Mouse (Mus musculus) forebrain, embryonic 14.5 days (tissue): ENCODE measurements around the gene Tmed9. TPM values are rescaled to one million over a fixed set of nuclear protein-coding genes. Genes with fewer than 3 reads are reported as not detected.
"Not testable (repeated sequence)": the region's sequence is repeated elsewhere in the genome, so short reads cannot be mapped to it uniquely, and the experiment has no call there.

Experiments used
- ATAC-seq: fragments of 200-750 bp; cut with Nextera tagmentation; 2 replicates; pipeline ENCODE4 v1.8.0; 2017; ENCODE audit warnings: mild to moderate bottlenecking, moderate library complexity
- DNase-seq: peaks from one replicate; pipeline ENCODE4 v3.0.0-alpha.2; 2015; ENCODE audit warnings: low spot score
- H3K27ac ChIP-seq: fragments of 300-500 bp; sonication (generic); 2 replicates; pipeline ENCODE4 v1.5.1; 2014; ENCODE audit warnings: low read depth, mild to moderate bottlenecking, control low read depth, low read length, moderate library complexity
- H3K27me3 ChIP-seq: fragments of 300-500 bp; sonication (generic); replicated peaks from 2 replicates; pipeline ENCODE4 v1.6.1; 2014; ENCODE audit warnings: low read length, control low read depth, mixed read lengths; ENCODE audit not compliant: control insufficient read depth, insufficient read depth
- H3K36me3 ChIP-seq: fragments of 300-500 bp; sonication (generic); 2 replicates; pipeline ENCODE4 v1.6.1; 2014; ENCODE audit warnings: low read length, control low read depth; ENCODE audit not compliant: control insufficient read depth, insufficient read depth
- H3K4me1 ChIP-seq: fragments of 300-500 bp; sonication (generic); 2 replicates; pipeline ENCODE4 v1.6.1; 2014; ENCODE audit warnings: antibody characterized with exemption, low read length, control low read depth; ENCODE audit not compliant: control insufficient read depth, insufficient read depth
- H3K4me2 ChIP-seq: fragments of 300-500 bp; sonication (generic); 2 replicates; pipeline ENCODE4 v1.6.1; 2014; ENCODE audit warnings: mild to moderate bottlenecking, control low read depth, low read length
- H3K4me3 ChIP-seq: fragments of 300-500 bp; sonication (generic); 2 replicates; pipeline ENCODE4 v1.5.1; 2014; ENCODE audit warnings: low read depth, low read length, control low read depth
- H3K9ac ChIP-seq: fragments of 300-500 bp; sonication (generic); 2 replicates; pipeline ENCODE4 v1.6.1; 2014; ENCODE audit warnings: mild to moderate bottlenecking, low read length, control low read depth, moderate library complexity
- H3K9me3 ChIP-seq: fragments of 300-500 bp; sonication (generic); replicated peaks from 2 replicates; pipeline ENCODE4 v1.6.1; 2016; ENCODE audit warnings: low read length, control low read depth, mixed read lengths; ENCODE audit not compliant: control insufficient read depth
- WGBS: fragments of 180-500 bp; shearing (Covaris S2); extraction: QIAGEN DNeasy Blood & Tissue Kit; methylation state at CpG from one replicate; pipeline ENCODE4 v1.1.7; 2014; 5-methylcytosine and 5-hydroxymethylcytosine counted together
- polyA plus RNA-seq: library from polyadenylated mRNA; unstranded; fragments of >200 nt; fragmentation: Nextera tagmentation; extraction: Ambion mirVana; gene quantifications from 2 replicates; pipeline ENCODE4 v1.2.1, GENCODE M21; 2014

Gene Tmed9
- polyA plus RNA-seq, 1 experiment from 2014 or later = 66.6 TPM

DNA sequence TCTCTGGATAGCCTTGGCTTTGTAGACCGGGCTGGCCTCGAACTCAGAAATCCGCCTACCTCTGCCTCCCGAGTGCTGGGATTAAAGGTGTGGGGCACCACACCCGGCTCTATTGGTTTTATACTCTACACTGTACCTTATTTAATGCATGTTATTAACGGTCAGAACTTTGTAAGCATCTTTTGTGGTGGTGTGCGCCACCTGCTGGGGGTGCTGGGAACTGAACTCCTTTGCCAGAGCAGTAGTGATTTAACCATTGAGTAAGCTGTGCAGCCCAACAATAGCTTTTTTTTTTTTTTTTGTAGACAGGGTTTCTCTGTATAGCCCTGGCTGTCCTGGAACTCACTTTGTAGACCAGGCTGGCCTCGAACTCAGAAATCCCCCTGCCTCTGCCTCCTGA is 66.9 kb downstream of the Tmed9 start:
- not testable (repeated sequence) for H3K9ac ChIP-seq, H3K4me2 ChIP-seq, H3K27ac ChIP-seq, H3K9me3 ChIP-seq, H3K4me3 ChIP-seq, H3K27me3 ChIP-seq, H3K4me1 ChIP-seq
- DNase-seq (peak; percentile 77), ATAC-seq (peak; percentile 32; the same call in 1 of the 2 replicates)
- 46% methylated on average over 8 of the region's 8 CpGs for WGBS
- peaks cover 51% of the 10 kb centered on the region for H3K36me3 ChIP-seq

DNA sequence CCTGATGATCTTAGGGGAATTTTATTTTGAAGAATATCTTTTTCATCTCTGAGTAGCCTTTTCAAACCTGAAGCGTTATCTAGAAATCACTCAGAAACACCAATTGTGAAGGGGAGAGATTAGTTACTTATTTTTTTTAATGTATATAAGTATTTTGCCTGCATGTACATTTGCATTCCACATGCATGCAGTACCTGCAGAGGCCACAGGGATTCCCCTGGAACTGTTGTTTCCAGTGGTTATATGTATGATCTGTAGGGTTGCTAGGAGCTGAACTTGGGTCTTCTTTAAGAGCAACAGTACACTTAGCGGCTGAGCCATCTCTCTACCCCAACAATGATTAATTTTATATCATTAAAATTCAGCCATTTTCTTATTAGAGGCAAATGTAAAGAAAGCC is 71.0 kb downstream of the Tmed9 start:
- ATAC-seq = no peak
- no peak overlapping the region for H3K4me3 ChIP-seq
- no peak overlapping the region for H3K4me2 ChIP-seq
- no peaks in the 10 kb centered on the region for H3K9me3 ChIP-seq
- H3K4me1 ChIP-seq = no peaks in the 10 kb centered on the region
- no peaks in the 10 kb centered on the region for H3K27me3 ChIP-seq
- H3K27ac ChIP-seq = no peak overlapping the region
- H3K9ac ChIP-seq = no peak overlapping the region
- peak; percentile 45 for DNase-seq
- peaks cover 73% of the 10 kb centered on the region for H3K36me3 ChIP-seq
- 86% methylated on average over 2 of the region's 2 CpGs for WGBS

Other genes starting within 250 kb of the Tmed9 start
- gene Mxd3, start 243.9 kb upstream of the Tmed9 start, polyA plus RNA-seq = 33.2 and 37.1 TPM in 2 replicates
- gene Lman2, start 210.9 kb upstream of the Tmed9 start, polyA plus RNA-seq = 45.0 and 52.0 TPM in 2 replicates
- gene Rgs14, start 204.0 kb upstream of the Tmed9 start, polyA plus RNA-seq = 0.66 and 0.75 TPM in 2 replicates
- gene Slc34a1, start 175.5 kb upstream of the Tmed9 start, polyA plus RNA-seq = not detected in 2 replicates
- 0.71 and 1.0 TPM in 2 replicates for gene Pfn3, start 158.5 kb upstream of the Tmed9 start, polyA plus RNA-seq
- gene F12, start 146.9 kb upstream of the Tmed9 start, polyA plus RNA-seq = not detected in 2 replicates
- 25.0 and 28.9 TPM in 2 replicates for gene Grk6, start 128.7 kb upstream of the Tmed9 start, polyA plus RNA-seq
- gene Prr7, start 109.5 kb upstream of the Tmed9 start, polyA plus RNA-seq = 6.7 and 7.4 TPM in 2 replicates
- 396 and 523 TPM in 2 replicates for gene Dbn1, start 85.6 kb upstream of the Tmed9 start, polyA plus RNA-seq
- 124 and 127 TPM in 2 replicates for gene Pdlim7, start 60.1 kb upstream of the Tmed9 start, polyA plus RNA-seq
- gene Dok3, start 44.4 kb upstream of the Tmed9 start, polyA plus RNA-seq = 1.4 and 2.9 TPM in 2 replicates
- gene Ddx41, start 37.1 kb upstream of the Tmed9 start, polyA plus RNA-seq = 72.0 and 75.7 TPM in 2 replicates
- 34.3 and 42.5 TPM in 2 replicates for gene Fam193b, start 2.6 kb upstream of the Tmed9 start, polyA plus RNA-seq
- gene B4galt7, start 26.2 kb downstream of the Tmed9 start, polyA plus RNA-seq = 10.4 and 12.2 TPM in 2 replicates
- 92.9 and 105 TPM in 2 replicates for gene Caml, start 49.3 kb downstream of the Tmed9 start, polyA plus RNA-seq
- gene Ddx46, start 61.3 kb downstream of the Tmed9 start, polyA plus RNA-seq = 25.4 and 29.9 TPM in 2 replicates
- gene B230219D22Rik, start 119.4 kb downstream of the Tmed9 start, polyA plus RNA-seq = 56.4 and 61.4 TPM in 2 replicates
- gene Txndc15, start 140.9 kb downstream of the Tmed9 start, polyA plus RNA-seq = 128 and 142 TPM in 2 replicates
- gene Pcbd2, start 153.6 kb downstream of the Tmed9 start, polyA plus RNA-seq = 16.5 and 19.7 TPM in 2 replicates
- not detected in 2 replicates for gene Catsper3, start 210.8 kb downstream of the Tmed9 start, polyA plus RNA-seq